Mouse (Mus musculus): Measurements from ENCODE around the gene Snx22.

GRCm38 (mm10) chr9:66060986-66061385 lies 8.5 kb downstream of the Snx22 start:
- TF ChIP-seq GATA1 (IDR thresholded peaks at IDR 0.05; ENCODE audit: borderline replicate concordance, low read length) (no peak), FLI1 (IDR thresholded peaks at IDR 0.05; ENCODE audit: low read length) (no peak)

Data from megakaryocyte, embryonic 14.5 days (primary cell).